Mouse (Mus musculus) liver, embryonic 16.5 days (tissue): ENCODE measurements around the gene Cacna1g. TPM values are rescaled to one million over a fixed set of nuclear protein-coding genes. Genes with fewer than 3 reads are reported as not detected.

ENCODE experiments used
- ATAC-seq: fragments of 200-750 bp; cut with Nextera tagmentation; 2 replicates; pipeline ENCODE4 v1.8.0; 2017; ENCODE audit warnings: low read depth, mild to moderate bottlenecking, moderate number of reproducible peaks, moderate library complexity
- H3K27ac ChIP-seq: fragments of 300-500 bp; sonication (generic); 2 replicates; pipeline ENCODE4 v1.5.1; 2014; ENCODE audit warnings: mild to moderate bottlenecking, low read length
- H3K27me3 ChIP-seq: fragments of 300-500 bp; sonication (generic); 2 replicates; pipeline ENCODE4 v1.6.1; 2014; ENCODE audit warnings: low read depth, low read length, mixed read lengths; ENCODE audit not compliant: control insufficient read depth, insufficient read depth
- H3K36me3 ChIP-seq: fragments of 300-500 bp; sonication (generic); 2 replicates; pipeline ENCODE4 v1.6.1; 2014; ENCODE audit warnings: mild to moderate bottlenecking; ENCODE audit not compliant: control insufficient read depth, insufficient read depth
- H3K4me1 ChIP-seq: fragments of 300-500 bp; sonication (generic); 2 replicates; pipeline ENCODE4 v1.6.1; 2014; ENCODE audit warnings: low read depth, low read length, mixed read lengths; ENCODE audit not compliant: control insufficient read depth
- H3K4me2 ChIP-seq: fragments of 300-500 bp; sonication (generic); 2 replicates; pipeline ENCODE4 v1.6.1; 2014; ENCODE audit warnings: low read depth, low read length, mixed read lengths
- H3K4me3 ChIP-seq: fragments of 300-500 bp; sonication (generic); 2 replicates; pipeline ENCODE4 v1.5.1; 2014; ENCODE audit warnings: low read depth, mild to moderate bottlenecking, low read length
- H3K9ac ChIP-seq: fragments of 300-500 bp; sonication (generic); 2 replicates; pipeline ENCODE4 v1.6.1; 2014; ENCODE audit warnings: low read depth, low read length
- H3K9me3 ChIP-seq: fragments of 300-500 bp; sonication (generic); replicated peaks from 2 replicates; pipeline ENCODE4 v1.6.1; 2016; ENCODE audit warnings: low read length; ENCODE audit not compliant: control insufficient read depth
- WGBS: fragments of 180-500 bp; shearing (Covaris S2); extraction: QIAGEN DNeasy Blood & Tissue Kit; methylation state at CpG from one replicate; pipeline ENCODE4 v1.1.7; 2014; ENCODE audit not compliant: insufficient replicate concordance; 5-methylcytosine and 5-hydroxymethylcytosine counted together
- polyA plus RNA-seq: library from polyadenylated mRNA; unstranded; fragments of >200 nt; fragmentation: Nextera tagmentation; extraction: Ambion mirVana; gene quantifications from 2 replicates; pipeline ENCODE4 v1.2.1, GENCODE M21; 2015

Gene Cacna1g
- polyA plus RNA-seq, 1 experiment from 2014 or later = 1.9 TPM

GRCm38 (mm10) chr11:94424380-94424779 lies 49.6 kb downstream of the Cacna1g start:
- no peak overlapping the region for H3K4me2 ChIP-seq
- no peak for ATAC-seq
- H3K4me3 ChIP-seq = no peak overlapping the region
- no peaks in the 10 kb centered on the region for H3K36me3 ChIP-seq
- WGBS = 35% methylated on average over 15 of the region's 15 CpGs
- peaks cover 7% of the 10 kb centered on the region; the same call in 1 of the 2 replicates for H3K27me3 ChIP-seq
- H3K27ac ChIP-seq = no peak overlapping the region
- H3K9me3 ChIP-seq = no peaks in the 10 kb centered on the region
- H3K4me1 ChIP-seq = no peaks in the 10 kb centered on the region
- no peak overlapping the region for H3K9ac ChIP-seq

- ATAC-seq = no peak
- Histone ChIP-seq H3K9me3 (no peaks in the 10 kb centered on the region), H3K27ac (no peak overlapping the region), H3K36me3 (no peaks in the 10 kb centered on the region), H3K9ac (no peak overlapping the region), H3K4me3 (no peak overlapping the region), H3K4me1 (no peaks in the 10 kb centered on the region), H3K27me3 (peaks cover 7% of the 10 kb centered on the region; the same call in 1 of the 2 replicates), H3K4me2 (no peak overlapping the region)
- 43% methylated on average over 5 of the region's 5 CpGs for WGBS
Measured at GRCm38 (mm10) chr11:94423855-94424254, 50.1 kb downstream of the Cacna1g start.

- 43% methylated on average over 6 of the region's 6 CpGs for WGBS
- H3K4me3 ChIP-seq = no peak overlapping the region
- H3K27ac ChIP-seq = no peak overlapping the region
- no peaks in the 10 kb centered on the region for H3K36me3 ChIP-seq
- H3K27me3 ChIP-seq = peaks cover 10% of the 10 kb centered on the region; the same call in 1 of the 2 replicates
- H3K9ac ChIP-seq = no peak overlapping the region
- no peaks in the 10 kb centered on the region for H3K4me1 ChIP-seq
- ATAC-seq = no peak
- H3K9me3 ChIP-seq = no peaks in the 10 kb centered on the region
- H3K4me2 ChIP-seq = no peak overlapping the region
Measured at GRCm38 (mm10) chr11:94420991-94421390, 53.0 kb downstream of the Cacna1g start.

- Histone ChIP-seq H3K4me1 (no peaks in the 10 kb centered on the region), H3K4me2 (no peak overlapping the region), H3K36me3 (no peaks in the 10 kb centered on the region), H3K9ac (no peak overlapping the region), H3K9me3 (no peaks in the 10 kb centered on the region), H3K27ac (no peak overlapping the region), H3K4me3 (no peak overlapping the region), H3K27me3 (peaks cover 10% of the 10 kb centered on the region)
- no peak for ATAC-seq
- 13% methylated on average over 7 of the region's 7 CpGs for WGBS
Measured at GRCm38 (mm10) chr11:94420325-94420724, 53.7 kb downstream of the Cacna1g start.

- 55% methylated on average over 10 of the region's 10 CpGs for WGBS
Measured at GRCm38 (mm10) chr11:94419004-94419727, 54.8 kb downstream of the Cacna1g start.

GRCm38 (mm10) chr11:94414042-94414441 lies 60.0 kb downstream of the Cacna1g start:
- H3K27ac ChIP-seq = no peak overlapping the region
- H3K4me1 ChIP-seq = no peaks in the 10 kb centered on the region; the same call in 1 of the 2 replicates
- H3K9me3 ChIP-seq = no peaks in the 10 kb centered on the region
- no peak overlapping the region for H3K4me2 ChIP-seq
- no peak for ATAC-seq
- 53% methylated on average over 4 of the region's 4 CpGs for WGBS
- no peak overlapping the region for H3K4me3 ChIP-seq
- H3K9ac ChIP-seq = no peak overlapping the region
- H3K27me3 ChIP-seq = peaks cover 8% of the 10 kb centered on the region
- no peaks in the 10 kb centered on the region for H3K36me3 ChIP-seq

More at GRCm38 (mm10) chr11:94419004-94419727, 54.8 kb downstream of the Cacna1g start:
- Histone ChIP-seq H3K27me3 (peaks cover 10% of the 10 kb centered on the region), H3K4me3 (no peak overlapping the region), H3K27ac (no peak overlapping the region), H3K4me2 (no peak overlapping the region), H3K4me1 (no peaks in the 10 kb centered on the region; the same call in 1 of the 2 replicates), H3K36me3 (no peaks in the 10 kb centered on the region), H3K9me3 (no peaks in the 10 kb centered on the region), H3K9ac (no peak overlapping the region)
- no peak for ATAC-seq

GRCm38 (mm10) chr11:94413516-94413915 lies 60.5 kb downstream of the Cacna1g start:
- Histone ChIP-seq H3K9me3 (no peaks in the 10 kb centered on the region), H3K27ac (no peak overlapping the region), H3K4me1 (no peaks in the 10 kb centered on the region; the same call in 1 of the 2 replicates), H3K4me3 (no peak overlapping the region), H3K9ac (no peak overlapping the region), H3K4me2 (no peak overlapping the region), H3K36me3 (no peaks in the 10 kb centered on the region), H3K27me3 (peaks cover 8% of the 10 kb centered on the region)
- WGBS = 31% methylated on average over 8 of the region's 8 CpGs
- no peak for ATAC-seq

- H3K9ac ChIP-seq = no peak overlapping the region
- H3K36me3 ChIP-seq = no peaks in the 10 kb centered on the region
- H3K9me3 ChIP-seq = no peaks in the 10 kb centered on the region
- no peak overlapping the region for H3K4me2 ChIP-seq
- 10% methylated on average over 10 of the region's 10 CpGs for WGBS
- ATAC-seq = no peak
- H3K4me3 ChIP-seq = no peak overlapping the region
- H3K4me1 ChIP-seq = no peaks in the 10 kb centered on the region; the same call in 1 of the 2 replicates
- no peak overlapping the region for H3K27ac ChIP-seq
- peaks cover 8% of the 10 kb centered on the region for H3K27me3 ChIP-seq
Measured at GRCm38 (mm10) chr11:94412998-94413469, 61.0 kb downstream of the Cacna1g start.

GRCm38 (mm10) chr11:94412562-94412961 lies 61.4 kb downstream of the Cacna1g start:
- Histone ChIP-seq H3K27me3 (peaks cover 8% of the 10 kb centered on the region), H3K4me3 (no peak overlapping the region), H3K36me3 (no peaks in the 10 kb centered on the region), H3K9me3 (no peaks in the 10 kb centered on the region), H3K4me1 (no peaks in the 10 kb centered on the region; the same call in 1 of the 2 replicates), H3K9ac (no peak overlapping the region), H3K4me2 (no peak overlapping the region), H3K27ac (no peak overlapping the region)
- no peak; the same call in 1 of the 2 replicates for ATAC-seq
- WGBS = 13% methylated on average over 2 of the region's 2 CpGs
